Mouse (Mus musculus): ENCODE data around the gene Ttc21b. TPM values are rescaled to one million over a fixed set of nuclear protein-coding genes. Genes with fewer than 3 reads are reported as not detected.
"Not testable (repeated sequence)": the region's sequence is repeated elsewhere in the genome, so short reads cannot be mapped to it uniquely, and the experiment has no call there.

Gene Ttc21b
- polyA plus RNA-seq, 1 experiment from 2014 or later: 14.0 TPM

DNA sequence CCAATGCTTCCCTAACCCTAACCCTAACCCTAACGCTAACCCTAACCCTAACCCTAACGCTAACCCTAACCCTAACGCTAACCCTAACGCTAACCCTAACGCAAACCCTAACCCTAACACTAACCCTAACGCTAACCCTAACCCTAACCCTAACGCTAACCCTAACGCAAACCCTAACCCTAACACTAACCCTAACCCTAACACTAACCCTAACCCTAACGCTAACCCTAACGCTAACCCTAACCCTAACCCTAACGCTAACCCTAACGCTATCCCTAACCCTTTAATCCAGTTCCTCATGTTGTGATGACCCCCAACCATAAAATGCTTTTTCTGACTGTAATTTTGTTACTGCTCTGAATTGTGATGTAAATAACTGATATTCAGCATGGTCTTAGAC, 67.2 kb downstream of the Ttc21b start:
- H3K27me3 ChIP-seq (ENCODE audit: low read depth, poor library complexity, severe bottlenecking); H3K4me3 ChIP-seq; H3K27ac ChIP-seq; H3K4me1 ChIP-seq; H3K9me3 ChIP-seq (replicated peaks); H3K36me3 ChIP-seq; DNase-seq (ENCODE audit: low spot score): not testable (repeated sequence)
- 98% methylated on average over 12 of the region's 12 CpGs for WGBS

DNA sequence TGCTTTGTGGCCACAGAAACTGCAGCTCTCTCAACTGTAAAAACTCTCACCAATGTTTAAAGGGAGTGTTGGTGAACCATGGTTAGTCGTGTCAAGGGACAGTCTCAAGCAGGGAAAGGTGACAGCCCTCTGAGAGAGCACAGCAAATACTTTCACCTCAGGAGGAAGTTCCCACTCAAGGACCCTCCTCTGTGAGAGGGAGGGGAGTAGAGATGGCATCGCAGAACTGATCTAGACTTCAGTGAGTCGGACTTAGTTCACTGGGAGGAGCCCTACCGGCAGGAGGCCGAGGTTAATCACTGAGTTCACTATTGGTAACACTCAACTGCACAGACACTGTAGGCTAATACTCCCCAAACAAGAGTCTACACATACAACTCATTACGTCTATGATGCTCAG, 68.9 kb downstream of the Ttc21b start:
- H3K36me3 ChIP-seq: peaks cover 11% of the 10 kb centered on the region; the same call in 1 of the 2 replicates
- 84% methylated on average over 6 of the region's 6 CpGs for WGBS
- no peaks in the 10 kb centered on the region for H3K9me3 ChIP-seq (replicated peaks)
- no peak overlapping the region for H3K27ac ChIP-seq
- H3K27me3 ChIP-seq (ENCODE audit: low read depth, poor library complexity, severe bottlenecking): no peaks in the 10 kb centered on the region
- H3K4me3 ChIP-seq: no peak overlapping the region
- no peak for DNase-seq (ENCODE audit: low spot score)
- H3K4me1 ChIP-seq: no peaks in the 10 kb centered on the region

DNA sequence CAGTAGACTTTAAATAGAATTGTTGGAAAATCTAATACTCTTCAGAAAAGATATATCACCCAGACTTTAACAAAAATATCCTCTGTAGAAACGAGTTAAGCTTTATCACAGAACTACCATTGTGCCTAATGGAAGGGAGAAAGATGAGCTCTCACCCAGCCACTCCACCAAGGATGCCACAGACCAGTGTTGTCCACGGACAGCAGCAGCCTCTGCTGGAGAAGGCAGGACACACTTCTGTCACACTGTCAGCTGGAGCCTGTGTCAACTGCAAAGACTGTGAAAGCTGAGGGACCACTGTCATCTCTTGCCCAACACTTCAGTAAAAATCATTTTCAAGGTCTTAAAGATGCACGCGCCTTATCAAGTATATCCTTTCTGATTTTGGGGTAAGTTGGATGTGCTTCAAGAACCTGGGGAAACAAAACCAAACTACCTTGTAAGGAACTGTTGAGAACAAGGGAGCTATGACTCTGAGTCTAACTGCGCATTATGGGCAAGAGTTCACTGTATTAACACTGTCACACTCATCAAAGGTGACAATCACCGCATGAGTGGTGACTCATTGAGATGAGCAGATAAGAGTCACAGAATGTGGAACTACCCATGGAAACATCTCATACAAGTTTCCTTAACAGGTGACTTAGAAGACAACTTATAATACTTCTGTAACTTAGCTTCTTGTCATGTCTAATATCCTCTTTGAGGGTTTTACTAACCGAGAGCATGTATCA, 71.8 kb downstream of the Ttc21b start:
- H3K36me3 ChIP-seq: peaks cover 12% of the 10 kb centered on the region; the same call in 1 of the 2 replicates

DNA sequence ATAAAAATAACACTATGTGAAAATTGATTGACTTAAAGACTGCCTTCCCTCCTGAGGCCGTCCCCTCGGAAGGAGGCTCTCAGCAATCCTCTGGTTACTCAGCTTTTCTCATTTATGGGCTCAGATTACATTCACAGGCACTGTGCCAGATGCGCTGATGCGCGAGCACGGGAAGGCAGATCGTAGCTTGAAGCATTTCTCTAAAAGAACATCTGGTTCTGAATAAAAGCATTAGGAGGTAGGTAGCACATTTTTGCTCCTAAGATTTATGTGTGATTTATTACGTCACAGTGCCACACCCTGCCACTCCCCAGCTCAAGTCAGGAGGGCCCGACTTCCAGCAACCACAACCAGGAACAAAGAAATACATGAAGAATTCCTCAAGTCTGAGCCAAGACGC, 76.1 kb downstream of the Ttc21b start:
- peaks cover 3% of the 10 kb centered on the region; the same call in 1 of the 2 replicates for H3K36me3 ChIP-seq
- no peaks in the 10 kb centered on the region for H3K9me3 ChIP-seq (replicated peaks)
- peaks cover 18% of the 10 kb centered on the region for H3K4me1 ChIP-seq
- 40% methylated on average over 10 of the region's 10 CpGs for WGBS
- no peak overlapping the region for H3K4me3 ChIP-seq
- DNase-seq (ENCODE audit: low spot score): peak; percentile 60
- H3K27me3 ChIP-seq (ENCODE audit: low read depth, poor library complexity, severe bottlenecking): no peaks in the 10 kb centered on the region
- H3K27ac ChIP-seq: no peak overlapping the region

More for the DNA sequence above, 71.8 kb downstream of the Ttc21b start:
- Histone ChIP-seq H3K27me3 (ENCODE audit: low read depth, poor library complexity, severe bottlenecking) (no peaks in the 10 kb centered on the region), H3K4me3 (no peak overlapping the region), H3K27ac (no peak overlapping the region), H3K4me1 (peaks cover 9% of the 10 kb centered on the region; the same call in 1 of the 2 replicates), H3K9me3 (replicated peaks) (no peaks in the 10 kb centered on the region)
- WGBS: 88% methylated on average over 7 of the region's 7 CpGs
- no peak for DNase-seq (ENCODE audit: low spot score)

DNA sequence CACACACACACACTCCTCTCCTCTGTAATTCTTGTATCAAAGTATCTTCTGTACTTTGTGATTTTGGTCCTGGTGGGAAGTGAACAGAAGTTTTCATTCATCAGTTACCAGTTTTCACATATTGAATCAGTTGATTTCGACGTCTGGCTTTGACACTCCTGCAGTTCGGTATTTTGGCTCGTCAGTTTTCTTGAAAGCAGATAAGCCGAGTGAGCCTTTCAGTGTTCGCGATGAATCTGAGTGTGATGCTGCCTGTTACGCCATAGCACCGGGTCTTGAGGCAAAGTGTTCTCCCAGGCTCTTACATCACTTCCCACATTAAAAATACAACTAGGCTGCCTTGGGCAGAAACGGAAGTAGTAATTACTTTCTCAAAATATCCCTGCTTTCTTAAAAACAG, 76.6 kb downstream of the Ttc21b start:
- peaks cover 18% of the 10 kb centered on the region for H3K4me1 ChIP-seq
- no peak for DNase-seq (ENCODE audit: low spot score)
- WGBS: 75% methylated on average over 10 of the region's 10 CpGs

DNA sequence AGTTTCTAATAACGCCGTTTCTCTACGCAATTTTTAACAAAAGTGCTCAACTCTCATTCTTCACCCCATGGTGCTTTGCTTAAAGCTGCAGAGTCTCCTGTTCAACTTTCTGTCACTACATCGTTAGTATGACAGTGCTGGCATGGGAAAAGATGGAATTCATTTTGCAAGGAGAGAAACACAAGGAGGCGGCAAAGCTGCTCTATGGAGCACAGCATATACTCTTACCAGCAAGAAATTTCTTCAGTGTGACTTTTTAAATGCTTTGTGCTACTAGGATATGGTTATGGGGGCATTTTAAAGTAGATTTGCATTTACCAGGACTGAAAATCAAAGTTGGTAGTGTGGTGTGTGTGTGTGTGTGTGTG, 77.6 kb downstream of the Ttc21b start:
- H3K27ac ChIP-seq: no peak overlapping the region
- 0 out of 2 replicates have a peak, but pooled peaks cover 3% of the 10 kb centered on the region for H3K36me3 ChIP-seq
- peaks cover 18% of the 10 kb centered on the region for H3K4me1 ChIP-seq
- no peaks in the 10 kb centered on the region for H3K9me3 ChIP-seq (replicated peaks)
- DNase-seq (ENCODE audit: low spot score): no peak
- no peaks in the 10 kb centered on the region for H3K27me3 ChIP-seq (ENCODE audit: low read depth, poor library complexity, severe bottlenecking)
- WGBS: 87% methylated on average over 5 of the region's 5 CpGs
- H3K4me3 ChIP-seq: no peak overlapping the region

More for the DNA sequence above, 76.6 kb downstream of the Ttc21b start:
- 0 out of 2 replicates have a peak, but pooled peaks cover 3% of the 10 kb centered on the region for H3K36me3 ChIP-seq
- H3K27ac ChIP-seq: no peak overlapping the region
- no peaks in the 10 kb centered on the region for H3K9me3 ChIP-seq (replicated peaks)
- no peaks in the 10 kb centered on the region for H3K27me3 ChIP-seq (ENCODE audit: low read depth, poor library complexity, severe bottlenecking)
- H3K4me3 ChIP-seq: no peak overlapping the region

DNA sequence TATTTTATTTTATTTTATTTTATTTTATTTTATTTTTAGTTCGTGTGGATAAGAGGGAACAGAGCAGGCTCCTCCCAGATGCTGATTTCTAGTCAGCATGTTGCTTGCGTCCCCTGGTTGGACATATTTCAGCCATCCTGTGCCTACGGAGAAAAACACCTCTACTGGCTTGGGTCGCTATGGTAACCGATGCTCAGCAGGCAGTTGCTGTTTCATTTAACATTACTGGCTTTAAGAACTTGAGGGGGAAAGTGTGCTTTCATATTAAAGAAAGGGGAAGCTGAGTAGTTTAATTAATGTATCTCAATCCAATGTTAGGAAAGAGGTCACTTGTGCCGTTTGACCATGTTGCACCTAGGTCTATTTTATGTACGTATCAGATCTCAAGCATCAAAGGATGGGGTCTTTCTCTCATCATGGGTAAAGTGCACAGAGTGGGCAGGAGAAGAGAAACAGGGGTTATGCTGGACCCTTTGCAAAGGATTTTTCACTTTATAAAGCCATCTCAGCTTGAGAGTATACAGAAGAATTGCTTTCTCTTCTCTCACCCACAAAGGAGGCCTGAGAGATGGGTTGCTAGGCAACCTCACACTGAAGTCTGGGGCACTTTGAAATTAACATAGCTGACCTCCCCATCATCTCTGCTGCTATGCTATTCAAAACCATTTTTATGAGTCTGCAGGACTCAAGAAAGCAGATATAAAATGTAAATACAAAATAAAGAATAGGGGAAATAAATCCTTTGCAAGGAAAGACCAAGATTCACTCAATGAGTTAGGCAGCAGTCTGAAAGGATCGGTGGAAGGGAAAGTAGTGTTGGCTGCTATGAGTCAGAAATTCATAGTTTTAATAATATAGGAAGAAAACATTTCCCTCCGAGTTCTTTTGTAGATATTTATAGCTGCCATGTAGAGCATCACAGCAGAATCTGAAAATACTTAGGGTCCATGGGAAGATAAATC, 78.2 kb downstream of the Ttc21b start:
- H3K4me1 ChIP-seq: peaks cover 18% of the 10 kb centered on the region
- WGBS: 82% methylated on average over 9 of the region's 9 CpGs
- H3K4me3 ChIP-seq: no peak overlapping the region
- H3K27me3 ChIP-seq (ENCODE audit: low read depth, poor library complexity, severe bottlenecking): no peaks in the 10 kb centered on the region
- no peak for DNase-seq (ENCODE audit: low spot score)
- no peak overlapping the region for H3K27ac ChIP-seq
- 0 out of 2 replicates have a peak, but pooled peaks cover 3% of the 10 kb centered on the region for H3K36me3 ChIP-seq
- H3K9me3 ChIP-seq (replicated peaks): no peaks in the 10 kb centered on the region

DNA sequence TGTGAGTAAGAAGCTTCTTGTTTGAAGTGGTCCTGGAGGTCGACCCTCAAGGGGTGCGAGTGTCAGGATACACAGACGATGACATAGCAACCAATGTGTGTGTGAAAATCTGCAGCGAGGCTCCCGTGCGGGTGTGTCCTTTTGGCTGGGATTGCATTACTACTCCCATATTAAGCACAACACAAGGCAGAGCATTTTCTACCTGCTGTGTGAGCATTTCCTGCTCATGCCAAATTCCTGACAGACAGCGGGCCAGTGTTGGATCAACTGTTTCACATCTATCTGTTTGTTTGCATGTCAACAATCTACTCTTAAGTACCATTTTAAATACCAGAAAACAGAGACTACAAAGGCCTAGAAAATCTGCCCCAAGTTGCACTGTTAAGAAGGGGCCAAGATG, 79.4 kb downstream of the Ttc21b start:
- Histone ChIP-seq H3K9me3 (replicated peaks) (no peaks in the 10 kb centered on the region), H3K36me3 (no peaks in the 10 kb centered on the region), H3K27me3 (ENCODE audit: low read depth, poor library complexity, severe bottlenecking) (no peaks in the 10 kb centered on the region), H3K27ac (no peak overlapping the region), H3K4me1 (peaks cover 18% of the 10 kb centered on the region), H3K4me3 (no peak overlapping the region)
- no peak for DNase-seq (ENCODE audit: low spot score)
- WGBS: 86% methylated on average over 7 of the region's 7 CpGs

DNA sequence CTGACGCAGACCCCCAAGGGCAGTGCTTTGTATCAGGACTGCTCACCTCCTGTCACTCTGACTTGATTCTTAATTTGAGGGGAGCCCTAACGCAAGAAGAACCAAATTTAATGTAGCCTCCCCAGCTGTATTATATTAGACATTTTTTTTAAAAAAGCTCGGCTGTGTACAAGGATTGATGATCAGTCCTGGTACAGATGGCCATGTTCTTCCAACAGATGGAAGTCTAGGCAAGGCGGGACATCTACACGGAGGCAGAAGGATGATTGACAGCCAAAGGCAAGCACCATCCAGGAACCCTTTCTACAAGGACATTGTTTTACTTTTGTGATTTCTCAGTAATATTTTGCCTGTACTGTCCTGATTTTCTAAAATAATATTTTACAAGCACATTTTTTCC, 83.3 kb downstream of the Ttc21b start:
- Histone ChIP-seq H3K36me3 (no peaks in the 10 kb centered on the region), H3K4me3 (no peak overlapping the region), H3K27me3 (ENCODE audit: low read depth, poor library complexity, severe bottlenecking) (no peaks in the 10 kb centered on the region), H3K4me1 (peaks cover 4% of the 10 kb centered on the region; the same call in 1 of the 2 replicates), H3K9me3 (replicated peaks) (no peaks in the 10 kb centered on the region), H3K27ac (no peak overlapping the region)
- DNase-seq (ENCODE audit: low spot score): no peak
- WGBS: 80% methylated on average over 5 of the region's 5 CpGs

DNA sequence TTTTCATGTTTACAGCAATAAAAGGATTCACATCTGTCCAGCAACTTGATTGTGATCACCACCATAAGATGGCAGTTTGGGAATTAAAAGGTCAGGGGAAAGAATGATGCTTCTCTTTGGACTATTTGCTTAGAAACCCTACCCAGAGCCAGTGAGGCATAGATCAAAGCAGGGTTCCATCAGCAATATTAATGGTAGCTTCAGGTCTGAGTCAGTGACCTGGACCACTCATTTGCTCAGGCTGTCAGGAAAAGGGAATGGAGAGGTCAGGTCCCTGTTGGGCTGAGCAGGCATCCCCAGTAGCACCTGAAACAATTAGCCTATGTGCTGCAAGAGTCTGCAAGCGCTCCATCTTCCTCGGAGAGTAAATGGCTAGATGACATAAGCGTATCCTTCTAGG, 84.8 kb downstream of the Ttc21b start:
- no peak overlapping the region for H3K27ac ChIP-seq
- no peak for DNase-seq (ENCODE audit: low spot score)
- no peaks in the 10 kb centered on the region for H3K9me3 ChIP-seq (replicated peaks)
- H3K36me3 ChIP-seq: no peaks in the 10 kb centered on the region
- WGBS: 74% methylated on average over 3 of the region's 3 CpGs
- H3K4me3 ChIP-seq: no peak overlapping the region
- H3K27me3 ChIP-seq (ENCODE audit: low read depth, poor library complexity, severe bottlenecking): no peaks in the 10 kb centered on the region
- no peaks in the 10 kb centered on the region for H3K4me1 ChIP-seq

DNA sequence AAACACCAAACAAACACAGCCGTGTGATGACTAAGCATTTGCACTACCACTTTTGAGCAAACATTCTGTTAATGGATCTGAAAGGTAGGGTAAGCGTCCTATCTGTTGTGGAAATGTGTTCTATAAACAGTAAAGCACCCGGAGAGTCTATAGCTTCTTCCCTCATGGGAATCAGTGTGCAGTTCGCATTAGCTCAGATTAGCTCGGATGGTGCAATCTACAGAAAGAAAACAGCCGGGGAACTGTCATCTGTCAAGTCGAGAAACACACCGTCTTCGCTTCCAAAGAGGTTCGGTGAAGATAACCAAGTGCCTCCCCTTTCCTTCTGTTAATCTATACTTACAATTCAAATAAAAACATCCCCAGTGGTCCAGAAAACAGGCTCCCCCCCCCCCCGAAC, 85.7 kb downstream of the Ttc21b start:
- H3K27ac ChIP-seq: no peak overlapping the region
- 79% methylated on average over 11 of the region's 11 CpGs for WGBS
- no peaks in the 10 kb centered on the region for H3K27me3 ChIP-seq (ENCODE audit: low read depth, poor library complexity, severe bottlenecking)
- no peaks in the 10 kb centered on the region for H3K9me3 ChIP-seq (replicated peaks)
- DNase-seq (ENCODE audit: low spot score): no peak
- H3K36me3 ChIP-seq: no peaks in the 10 kb centered on the region
- H3K4me1 ChIP-seq: no peaks in the 10 kb centered on the region
- no peak overlapping the region for H3K4me3 ChIP-seq

DNA sequence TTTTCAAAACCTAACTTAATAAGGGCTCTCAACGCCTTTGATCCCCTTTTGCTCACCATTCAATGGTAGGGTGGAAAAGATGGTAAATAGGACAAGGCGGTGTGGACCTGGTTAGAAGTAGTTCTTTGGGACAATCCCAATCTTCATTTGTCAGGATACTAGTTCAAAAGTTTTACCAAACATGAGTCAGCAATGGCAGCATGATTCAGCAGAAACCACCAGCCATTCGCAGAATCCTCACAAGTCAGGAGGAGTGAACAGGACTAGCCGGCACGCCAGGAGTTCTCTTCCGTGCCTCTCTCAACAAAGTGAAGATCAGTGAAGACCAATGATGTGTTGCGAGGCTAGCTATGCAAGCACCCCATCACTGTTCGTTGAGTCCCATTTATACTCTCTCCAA, 91.4 kb downstream of the Ttc21b start:
- WGBS: 94% methylated on average over 8 of the region's 8 CpGs

More for the DNA sequence above, 91.4 kb downstream of the Ttc21b start:
- no peak for DNase-seq (ENCODE audit: low spot score)
- H3K27me3 ChIP-seq (ENCODE audit: low read depth, poor library complexity, severe bottlenecking): no peaks in the 10 kb centered on the region
- no peak overlapping the region for H3K27ac ChIP-seq
- H3K4me3 ChIP-seq: no peak overlapping the region
- no peaks in the 10 kb centered on the region for H3K36me3 ChIP-seq
- no peaks in the 10 kb centered on the region for H3K4me1 ChIP-seq
- no peaks in the 10 kb centered on the region for H3K9me3 ChIP-seq (replicated peaks)
